9 mouse cellular contexts compared by ENCODE assay signal in the genomic region with DNA sequence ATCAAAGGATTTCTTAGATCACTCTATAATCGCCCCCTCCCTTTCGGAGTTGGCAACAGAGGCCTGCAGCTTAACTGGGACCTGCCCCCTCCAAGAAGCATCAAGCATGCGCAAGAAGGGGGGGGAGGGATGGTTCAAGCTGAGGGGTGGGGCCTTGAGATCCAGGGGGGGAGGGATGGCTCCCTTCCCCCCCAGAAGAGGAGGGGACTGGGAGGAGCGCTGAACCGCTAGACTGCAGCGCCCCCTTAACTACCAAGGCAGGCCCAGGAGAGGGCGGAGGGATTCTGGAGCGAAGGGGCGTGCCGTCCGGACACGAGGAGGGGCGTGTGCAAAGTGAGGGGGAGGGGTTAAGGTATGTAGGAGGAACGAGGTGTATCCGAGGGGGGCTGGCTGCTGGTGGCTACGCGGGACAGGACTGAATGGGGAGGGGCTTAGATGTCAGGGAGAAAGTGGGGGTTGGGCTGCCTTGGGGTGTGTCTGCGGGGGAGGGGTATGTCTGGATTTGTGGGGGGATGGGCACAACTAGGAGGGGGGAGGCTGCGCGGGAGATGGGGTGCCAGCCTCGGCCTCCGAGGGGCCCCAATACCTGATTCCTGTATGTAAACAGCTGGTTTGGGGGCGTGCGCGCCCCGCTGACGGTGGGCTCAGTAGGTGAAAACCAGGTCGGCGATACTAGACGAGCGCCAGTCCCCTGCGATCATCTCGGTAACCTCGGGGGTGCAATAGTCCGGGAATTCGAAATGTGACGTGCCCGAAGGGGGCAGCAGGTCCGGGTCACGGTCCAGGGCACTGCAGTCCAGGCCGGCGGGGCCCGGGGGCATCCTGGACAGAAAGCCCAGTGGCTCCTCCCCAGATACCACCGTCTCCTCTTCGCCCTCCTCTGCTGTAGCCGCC. TPM values are rescaled to one million over a fixed set of nuclear protein-coding genes. Genes with fewer than 3 reads are reported as not detected.
DNase-seq lines count a peak whose midpoint lies in the region; ATAC-seq and TF ChIP-seq lines count a peak whose summit lies in the region.
"Had no signal": no experiment of that assay in that cellular context is flagged by ENCODE, and none has a peak within 500 bp of the region (broad histone marks: within the 10 kb centered on the region; RNA-seq: fewer than 3 reads in every experiment).

No protein-coding gene starts in this region.

- WGBS in forebrain, embryonic 15.5 days = under 1% methylated on average over 40 of the region's 46 CpGs
- WGBS in liver, postnatal 0 days (ENCODE audit: insufficient replicate concordance) = 2% methylated on average over 43 of the region's 46 CpGs
- WGBS in neural tube, embryonic 15.5 days = under 1% methylated on average over 45 of the region's 46 CpGs

- peak overlapping the region; percentile 100 for H3K27ac ChIP-seq in forebrain, embryonic 15.5 days (replicated peaks)
- peak overlapping the region; percentile 93 for H3K27ac ChIP-seq in liver, postnatal 0 days (ENCODE audit: low read depth)
- peak overlapping the region; percentile 99 for H3K27ac ChIP-seq in neural tube, embryonic 15.5 days (replicated peaks)
- peak overlapping the region; percentile 93 for H3K27ac ChIP-seq in testis, adult 2 months (ENCODE audit: control insufficient read depth, insufficient read depth, low read depth, low read length)

- H3K27me3 ChIP-seq in forebrain, embryonic 15.5 days = no peaks in the 10 kb centered on the region
- no peaks in the 10 kb centered on the region for H3K27me3 ChIP-seq in liver, postnatal 0 days (ENCODE audit: insufficient read depth, low read length)
- H3K27me3 ChIP-seq in neural tube, embryonic 15.5 days (replicated peaks) = no peaks in the 10 kb centered on the region
- no peaks in the 10 kb centered on the region for H3K27me3 ChIP-seq in testis, adult 2 months (ENCODE audit: control insufficient read depth, insufficient read depth, low read length)

- intact Hi-C loops in heart, postnatal 14 days (cut with DNase I) = loop anchor here (1.0 kb wide), 1 partner anchor 18 kb away; no protein-coding TSS in a partner anchor

- H3K4me3 ChIP-seq in forebrain, embryonic 15.5 days = peak overlapping the region; percentile 86
- H3K4me3 ChIP-seq in liver, postnatal 0 days (ENCODE audit: low read depth, low read length) = peak overlapping the region; percentile 73
- peak overlapping the region; percentile 88 for H3K4me3 ChIP-seq in neural tube, embryonic 15.5 days (replicated peaks)
- H3K4me3 ChIP-seq in testis, adult 2 months (ENCODE audit: control insufficient read depth, low read depth, low read length) = peak overlapping the region; percentile 91

- ATAC-seq in forebrain, embryonic 15.5 days (replicated peaks) = peak; percentile 57
- ATAC-seq in liver, postnatal 0 days = peak; percentile 51
- ATAC-seq in neural tube, embryonic 15.5 days (ENCODE audit: low FRiP score) = peak; percentile 68

- peaks cover 46% of the 10 kb centered on the region for H3K4me1 ChIP-seq in forebrain, embryonic 15.5 days
- peaks cover 28% of the 10 kb centered on the region for H3K4me1 ChIP-seq in liver, postnatal 0 days (ENCODE audit: insufficient read depth)
- H3K4me1 ChIP-seq in neural tube, embryonic 15.5 days = peaks cover 43% of the 10 kb centered on the region
- peaks cover 36% of the 10 kb centered on the region for H3K4me1 ChIP-seq in testis, adult 2 months (ENCODE audit: control insufficient read depth, insufficient read depth, low read length)

- peak; percentile 57 for TF ChIP-seq CTCF in liver, postnatal 0 days (IDR thresholded peaks at IDR 0.05; ENCODE audit: low read depth)
- no peak for TF ChIP-seq CTCF in testis, adult 2 months (IDR thresholded peaks at IDR 0.05; ENCODE audit: control insufficient read depth, insufficient read depth, insufficient replicate concordance, low read depth, low read length)

- H3K4me2 ChIP-seq in forebrain, embryonic 15.5 days (replicated peaks) = peak overlapping the region; percentile 93
- H3K4me2 ChIP-seq in liver, postnatal 0 days (ENCODE audit: low read depth, low read length) = peak overlapping the region; percentile 90
- peak overlapping the region; percentile 82 for H3K4me2 ChIP-seq in neural tube, embryonic 15.5 days

- H3K9me3 ChIP-seq in forebrain, embryonic 15.5 days = no peaks in the 10 kb centered on the region
- H3K9me3 ChIP-seq in liver, postnatal 0 days (ENCODE audit: low read length) = no peaks in the 10 kb centered on the region
- no peaks in the 10 kb centered on the region for H3K9me3 ChIP-seq in neural tube, embryonic 15.5 days (replicated peaks)

- TF ChIP-seq EP300 in liver, postnatal 0 days (IDR thresholded peaks at IDR 0.05; ENCODE audit: low read depth) = no peak

- DNase-seq in ES-CJ7 (ENCODE audit: low read depth, low spot score) = peak; percentile 99
- DNase-seq in cerebellum, adult 18-20 months = peak; percentile 42 to 58
- peak; percentile 83 to 89 for DNase-seq in heart, postnatal 14 days
- DNase-seq in layer of hippocampus, adult 18-20 months (ENCODE audit: low spot score in 2 of 2) = peak; percentile 91
- DNase-seq in liver, postnatal 0 days = peak; percentile 88

- H3K36me3 ChIP-seq in forebrain, embryonic 15.5 days = no peaks in the 10 kb centered on the region
- H3K36me3 ChIP-seq in liver, postnatal 0 days (replicated peaks; ENCODE audit: insufficient read depth, low read length) = no peaks in the 10 kb centered on the region
- no peaks in the 10 kb centered on the region for H3K36me3 ChIP-seq in neural tube, embryonic 15.5 days
- H3K36me3 ChIP-seq in testis, adult 2 months (ENCODE audit: control insufficient read depth, insufficient read depth, low read length) = no peaks in the 10 kb centered on the region

- peak; percentile 32; the same call in 1 of the 2 replicates for TF ChIP-seq POLR2A in testis, adult 2 months (IDR thresholded peaks at IDR 0.05; ENCODE audit: control insufficient read depth, low read depth, low read length)

- H3K9ac ChIP-seq in forebrain, embryonic 15.5 days (replicated peaks) = peak overlapping the region; percentile 96
- H3K9ac ChIP-seq in liver, postnatal 0 days (replicated peaks) = peak overlapping the region; percentile 73
- peak overlapping the region; percentile 97 for H3K9ac ChIP-seq in neural tube, embryonic 15.5 days (replicated peaks)

RNA-seq across cellular contexts. Expression of gene Sox12, which starts 1.5 kb away (rescaled TPM):
- polyA plus RNA-seq in forebrain, embryonic 15.5 days (2015; fragmentation: Nextera tagmentation; extraction: Ambion mirVana) = 17.7 and 18.3 TPM in 2 replicates
- total RNA-seq in heart, postnatal 14 days (2021) = 10 to 100 TPM; 14.4 to 15.5 TPM
- 10 to 100 TPM; 15.0 to 15.6 TPM for total RNA-seq in layer of hippocampus, adult 18-20 months (2021)
- 1.2 and 1.3 TPM in 2 replicates for polyA plus RNA-seq in liver, postnatal 0 days (2015; fragmentation: Nextera tagmentation; extraction: Ambion mirVana)
- 10.1 and 12.1 TPM in 2 replicates for polyA plus RNA-seq in neural tube, embryonic 15.5 days (2015; fragmentation: Nextera tagmentation; extraction: Ambion mirVana)
- polyA plus RNA-seq in testis, adult 2 months (2012; rRNA removed) = 5.9 and 6.2 TPM in 2 replicates

RNA-seq across cellular contexts. Expression of gene Zcchc3, which starts 18.5 kb away (rescaled TPM):
- 18.7 TPM in 2 replicates for polyA plus RNA-seq in forebrain, embryonic 15.5 days (2015; fragmentation: Nextera tagmentation; extraction: Ambion mirVana)
- 10 to 100 TPM; 12.0 TPM for total RNA-seq in heart, postnatal 14 days (2021)
- total RNA-seq in layer of hippocampus, adult 18-20 months (2021) = 10 to 100 TPM; 10.2 to 10.6 TPM
- polyA plus RNA-seq in liver, postnatal 0 days (2015; fragmentation: Nextera tagmentation; extraction: Ambion mirVana) = 6.4 and 7.4 TPM in 2 replicates
- polyA plus RNA-seq in neural tube, embryonic 15.5 days (2015; fragmentation: Nextera tagmentation; extraction: Ambion mirVana) = 17.5 and 18.7 TPM in 2 replicates
- polyA plus RNA-seq in testis, adult 2 months (2012; rRNA removed) = 2.5 and 2.8 TPM in 2 replicates

RNA-seq across cellular contexts. Expression of gene 6820408C15Rik, which starts 19.0 kb away (rescaled TPM):
- polyA plus RNA-seq in forebrain, embryonic 15.5 days (2015; fragmentation: Nextera tagmentation; extraction: Ambion mirVana) = 2.1 and 3.7 TPM in 2 replicates
- 1 to 10 TPM; 2.6 to 2.7 TPM for total RNA-seq in heart, postnatal 14 days (2021)
- total RNA-seq in layer of hippocampus, adult 18-20 months (2021) = 1 to 10 TPM; 1.7 to 2.3 TPM
- polyA plus RNA-seq in liver, postnatal 0 days (2015; fragmentation: Nextera tagmentation; extraction: Ambion mirVana) = 0.13 and 0.42 TPM in 2 replicates
- 1.2 and 1.5 TPM in 2 replicates for polyA plus RNA-seq in neural tube, embryonic 15.5 days (2015; fragmentation: Nextera tagmentation; extraction: Ambion mirVana)
- 54.7 and 73.0 TPM in 2 replicates for polyA plus RNA-seq in testis, adult 2 months (2012; rRNA removed)
- polyA plus RNA-seq: large intestine, adult 2 months had no signal

RNA-seq across cellular contexts. Expression of gene Nrsn2, which starts 19.9 kb away (rescaled TPM):
- 13.5 and 13.6 TPM in 2 replicates for polyA plus RNA-seq in forebrain, embryonic 15.5 days (2015; fragmentation: Nextera tagmentation; extraction: Ambion mirVana)
- total RNA-seq in heart, postnatal 14 days (2021) = not detected
- total RNA-seq in layer of hippocampus, adult 18-20 months (2021) = 100 to 1,000 TPM in 1 of 2 experiments, 10 to 100 TPM in 1; 95.7 to 106 TPM
- polyA plus RNA-seq in liver, postnatal 0 days (2015; fragmentation: Nextera tagmentation; extraction: Ambion mirVana) = not detected in 2 replicates
- 50.9 and 60.3 TPM in 2 replicates for polyA plus RNA-seq in neural tube, embryonic 15.5 days (2015; fragmentation: Nextera tagmentation; extraction: Ambion mirVana)
- polyA plus RNA-seq in testis, adult 2 months (2012; rRNA removed) = 0.85 and 0.97 TPM in 2 replicates

RNA-seq across cellular contexts. Expression of gene Trib3, which starts 52.5 kb away (rescaled TPM):
- 0.55 and 0.85 TPM in 2 replicates for polyA plus RNA-seq in forebrain, embryonic 15.5 days (2015; fragmentation: Nextera tagmentation; extraction: Ambion mirVana)
- 1 to 10 TPM; 3.2 to 3.4 TPM for total RNA-seq in heart, postnatal 14 days (2021)
- under 1 TPM in 1 of 2 experiments, not detected in 1; 0.69 TPM for total RNA-seq in layer of hippocampus, adult 18-20 months (2021)
- 4.1 and 5.5 TPM in 2 replicates for polyA plus RNA-seq in liver, postnatal 0 days (2015; fragmentation: Nextera tagmentation; extraction: Ambion mirVana)
- polyA plus RNA-seq in neural tube, embryonic 15.5 days (2015; fragmentation: Nextera tagmentation; extraction: Ambion mirVana) = 1.8 and 1.9 TPM in 2 replicates
- polyA plus RNA-seq in testis, adult 2 months (2012; rRNA removed) = 0.16 and 0.26 TPM in 2 replicates

Comparison
In these comparisons a context has a peak if more than half of its experiments do, and no peak if none do; other contexts are left out.
1. Peak in every context shown above with its lines: DNase-seq, ATAC-seq, H3K4me3 ChIP-seq and H3K27ac ChIP-seq.
2. RNA of gene 6820408C15Rik, which starts 19.0 kb away (polyA plus RNA-seq): 54.7 to 73.0 TPM in testis, adult 2 months; 2.1 to 3.7 TPM in forebrain, embryonic 15.5 days, 1.2 to 1.5 TPM in neural tube, embryonic 15.5 days and 0.13 to 0.42 TPM in liver, postnatal 0 days; every median in the first group is over 10 times any median in the second.